Mouse (Mus musculus) bone marrow macrophage, adult 2 months (primary cell): ENCODE results near the gene Serping1.

Experiments used
- CTCF ChIP-seq: IDR thresholded peaks from 2 replicates; pipeline ENCODE4 v1.5.1; 2012; ENCODE audit warnings: low read depth, mild to moderate bottlenecking, low read length, moderate library complexity
- POLR2A ChIP-seq: IDR thresholded peaks from 2 replicates; pipeline ENCODE4 v1.6.1; 2012; ENCODE audit warnings: mild to moderate bottlenecking, low read depth, low read length, borderline replicate concordance

GRCm38 (mm10) chr2:84735346-84735920 lies 39.8 kb downstream of the Serping1 start:
- TF ChIP-seq CTCF (no peak), POLR2A (no peak)
